Mouse (Mus musculus): ENCODE measurements at regions not wholly inside any gene's neighbourhood (a gene's known extent, or its start where the extent isn't known, plus 50 kb on each side); places are given as distances from the start of the nearest gene placed in this dataset.
A peak's percentile ranks its signal among the peaks of the same experiment; 100 is the strongest.

GRCm38 (mm10) chr1:144452141-144452540 is 115.3 kb downstream of the Rgs21 start:
- intact Hi-C loops (cut with DNase I): no loop called here
- DNase-seq (ENCODE audit: low spot score in 2 of 2): no peak

- intact Hi-C loops (cut with DNase I): no loop called here
Observed at GRCm38 (mm10) chr1:144451731-144452130, 115.7 kb downstream of the Rgs21 start.

GRCm38 (mm10) chr1:144436617-144437016 is 130.8 kb downstream of the Rgs21 start:
- DNase-seq (ENCODE audit: low spot score in 2 of 2): no peak
- intact Hi-C loops (cut with DNase I): no loop called here

More at GRCm38 (mm10) chr1:144451731-144452130, 115.7 kb downstream of the Rgs21 start:
- DNase-seq (ENCODE audit: low spot score in 2 of 2): no peak

- intact Hi-C loops (cut with DNase I): no loop called here
- DNase-seq (ENCODE audit: low spot score in 2 of 2): no peak
Observed at GRCm38 (mm10) chr1:144432816-144433215, 134.7 kb downstream of the Rgs21 start.

- no peak for DNase-seq (ENCODE audit: low spot score in 2 of 2)
- intact Hi-C loops (cut with DNase I): no loop called here
Observed at GRCm38 (mm10) chr1:144431535-144432276, 135.8 kb downstream of the Rgs21 start.

- intact Hi-C loops (cut with DNase I): no loop called here
Observed at GRCm38 (mm10) chr1:144421374-144421773, 146.1 kb downstream of the Rgs21 start.

GRCm38 (mm10) chr1:144406387-144407383 is 157.6 kb upstream of the Rgs1 start:
- intact Hi-C loops (cut with DNase I): no loop called here
- peak; percentile 83 to 87 for DNase-seq (ENCODE audit: low spot score in 2 of 2)

More at GRCm38 (mm10) chr1:144421374-144421773, 146.1 kb downstream of the Rgs21 start:
- DNase-seq (ENCODE audit: low spot score in 2 of 2): no peak

GRCm38 (mm10) chr1:144405724-144406123 is 156.7 kb upstream of the Rgs1 start:
- intact Hi-C loops (cut with DNase I): no loop called here

GRCm38 (mm10) chr1:144405031-144405430 is 156.0 kb upstream of the Rgs1 start:
- intact Hi-C loops (cut with DNase I): no loop called here
- no peak for DNase-seq (ENCODE audit: low spot score in 2 of 2)

More at GRCm38 (mm10) chr1:144405724-144406123, 156.7 kb upstream of the Rgs1 start:
- DNase-seq (ENCODE audit: low spot score in 2 of 2): no peak

GRCm38 (mm10) chr1:144379991-144380594 is 131.1 kb upstream of the Rgs1 start:
- intact Hi-C loops (cut with DNase I): loop anchor here (5.0 kb wide), 2 partner anchors 183 to 578 kb away; no protein-coding TSS in a partner anchor
- DNase-seq (ENCODE audit: low spot score in 2 of 2): no peak

- intact Hi-C loops (cut with DNase I): no loop called here
- no peak for DNase-seq (ENCODE audit: low spot score in 2 of 2)
Observed at GRCm38 (mm10) chr1:144374121-144374520, 125.1 kb upstream of the Rgs1 start.

- DNase-seq (ENCODE audit: low spot score in 2 of 2): peak; percentile 40 to 42
- intact Hi-C loops (cut with DNase I): no loop called here
Observed at GRCm38 (mm10) chr1:144367492-144367891, 118.5 kb upstream of the Rgs1 start.

- no peak for DNase-seq (ENCODE audit: low spot score in 2 of 2)
- intact Hi-C loops (cut with DNase I): no loop called here
Observed at GRCm38 (mm10) chr1:144355560-144356310, 106.7 kb upstream of the Rgs1 start.

GRCm38 (mm10) chr1:144355041-144355440 is 106.0 kb upstream of the Rgs1 start:
- intact Hi-C loops (cut with DNase I): no loop called here
- no peak for DNase-seq (ENCODE audit: low spot score in 2 of 2)

- DNase-seq (ENCODE audit: low spot score in 2 of 2): no peak
- intact Hi-C loops (cut with DNase I): no loop called here
Observed at GRCm38 (mm10) chr1:144353320-144353719, 104.3 kb upstream of the Rgs1 start.

- intact Hi-C loops (cut with DNase I): no loop called here
- DNase-seq (ENCODE audit: low spot score in 2 of 2): no peak
Observed at GRCm38 (mm10) chr1:144343820-144344219, 94.8 kb upstream of the Rgs1 start.

GRCm38 (mm10) chr1:144343299-144343698 is 94.3 kb upstream of the Rgs1 start:
- intact Hi-C loops (cut with DNase I): no loop called here
- no peak for DNase-seq (ENCODE audit: low spot score in 2 of 2)

- intact Hi-C loops (cut with DNase I): no loop called here
- DNase-seq (ENCODE audit: low spot score in 2 of 2): no peak
Observed at GRCm38 (mm10) chr1:144337572-144337971, 88.5 kb upstream of the Rgs1 start.

GRCm38 (mm10) chr1:144330365-144331050 is 81.5 kb upstream of the Rgs1 start:
- DNase-seq (ENCODE audit: low spot score in 2 of 2): no peak
- intact Hi-C loops (cut with DNase I): no loop called here
